Mouse (Mus musculus) gastrocnemius, adult 2 months (tissue): ENCODE results near the gene Dnah17. TPM values are rescaled to one million over a fixed set of nuclear protein-coding genes. Genes with fewer than 3 reads are reported as not detected.

Experiments
- DNase-seq: peaks from one replicate; pipeline ENCODE4 v3.0.0; 2022
- H3K27ac ChIP-seq: fragments of 200-600 bp; 2 replicates; pipeline ENCODE4 v1.8.1; 2022; ENCODE audit warnings: mild to moderate bottlenecking
- H3K4me3 ChIP-seq: fragments of 200-600 bp; 2 replicates; pipeline ENCODE4 v1.8.1; 2022; ENCODE audit warnings: mild to moderate bottlenecking, moderate library complexity
- CTCF ChIP-seq: fragments of 200-600 bp; IDR thresholded peaks from 2 replicates; pipeline ENCODE4 v1.8.1; 2022; ENCODE audit warnings: antibody characterized with exemption, mild to moderate bottlenecking, moderate library complexity
- intact Hi-C: fragments of 180-260 bp; cut with DNase I; formaldehyde crosslinking; loops from one replicate; pipeline ENCODE4 v1.15.1; 2025
- total RNA-seq, 2 experiments: library from RNA; stranded (reverse); gene quantifications; 2 replicates each; pipeline ENCODE4 v1.2.3; 2021

Dnah17 gene
- total RNA-seq, 2 experiments from 2014 or later: 0.05 to 0.06 TPM

DNA sequence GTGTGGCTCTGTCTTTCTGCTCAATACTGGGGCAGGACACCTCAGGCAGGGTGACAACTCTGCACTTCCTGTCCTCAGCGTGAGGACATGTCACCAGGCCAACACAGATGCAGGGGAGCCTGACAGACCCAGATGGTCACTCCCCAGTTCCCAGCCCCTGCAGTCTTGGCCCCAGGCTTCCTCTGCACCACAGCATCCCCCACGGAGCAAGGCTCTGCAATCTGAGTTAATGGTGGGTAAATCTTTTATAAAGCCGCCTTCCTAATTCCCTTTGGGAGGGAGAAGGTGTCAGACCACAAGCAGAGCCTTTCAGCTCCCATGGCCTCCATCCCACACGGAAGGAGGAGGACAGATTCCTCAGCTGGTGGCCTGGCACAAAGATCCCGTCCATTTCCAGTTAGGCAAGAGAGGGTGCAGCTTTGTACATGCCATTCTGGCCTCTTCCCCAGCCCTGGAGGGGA, 5.8 kb upstream of the Dnah17 start:
- Histone ChIP-seq H3K27ac (peak overlapping the region; percentile 81), H3K4me3 (no peak overlapping the region)
- intact Hi-C loops: no loop called here
- no peak for DNase-seq
- no peak for TF ChIP-seq CTCF

DNA sequence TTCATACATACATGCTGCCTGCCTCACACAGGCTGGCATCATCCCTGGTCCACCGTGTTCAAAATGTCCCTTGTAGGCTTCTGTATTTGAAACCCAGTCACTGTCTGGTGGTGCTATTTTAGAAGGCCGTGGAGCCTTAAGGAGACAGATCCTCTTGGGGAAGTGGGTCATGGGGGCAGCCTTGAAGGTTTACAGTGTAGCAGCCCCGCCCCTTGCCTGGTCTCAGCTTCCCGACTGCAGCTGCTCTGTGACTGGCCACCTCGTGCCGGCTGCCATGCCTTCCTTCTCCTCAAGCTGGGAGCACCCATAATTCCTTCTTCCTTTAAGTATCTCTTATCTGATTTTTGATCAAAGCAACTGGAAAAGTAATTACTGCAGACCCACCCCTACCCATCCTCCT, 4.8 kb upstream of the Dnah17 start:
- TF ChIP-seq CTCF: no peak

DNA sequence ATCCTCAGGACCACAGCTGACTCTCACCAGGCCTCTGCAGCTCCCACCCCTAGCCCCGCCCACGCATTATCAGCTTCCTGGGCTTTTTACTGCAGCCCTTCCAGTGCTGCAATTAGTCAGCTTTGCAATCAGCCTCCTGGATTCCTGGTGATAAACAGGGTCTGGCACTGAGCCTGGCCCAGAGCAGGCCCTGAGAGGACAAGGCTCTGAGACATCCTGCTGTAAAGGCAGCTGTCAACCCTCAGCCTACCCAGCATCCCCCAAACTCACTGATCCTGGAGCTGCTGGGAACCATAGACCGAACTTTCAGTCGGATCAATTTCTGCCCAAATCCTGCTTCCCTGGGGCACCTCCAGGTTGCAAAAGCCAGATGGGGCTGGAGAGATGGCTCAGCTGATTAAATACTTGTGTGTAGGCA, 3.3 kb upstream of the Dnah17 start:
- H3K4me3 ChIP-seq: no peak overlapping the region
- peak overlapping the region; percentile 78 for H3K27ac ChIP-seq
- intact Hi-C loops: no loop called here
- no peak for DNase-seq
- TF ChIP-seq CTCF: no peak

More for the DNA sequence above, 4.8 kb upstream of the Dnah17 start:
- peak overlapping the region; percentile 81 for H3K27ac ChIP-seq
- DNase-seq: peak; percentile 46
- no peak overlapping the region for H3K4me3 ChIP-seq
- intact Hi-C loops: no loop called here

DNA sequence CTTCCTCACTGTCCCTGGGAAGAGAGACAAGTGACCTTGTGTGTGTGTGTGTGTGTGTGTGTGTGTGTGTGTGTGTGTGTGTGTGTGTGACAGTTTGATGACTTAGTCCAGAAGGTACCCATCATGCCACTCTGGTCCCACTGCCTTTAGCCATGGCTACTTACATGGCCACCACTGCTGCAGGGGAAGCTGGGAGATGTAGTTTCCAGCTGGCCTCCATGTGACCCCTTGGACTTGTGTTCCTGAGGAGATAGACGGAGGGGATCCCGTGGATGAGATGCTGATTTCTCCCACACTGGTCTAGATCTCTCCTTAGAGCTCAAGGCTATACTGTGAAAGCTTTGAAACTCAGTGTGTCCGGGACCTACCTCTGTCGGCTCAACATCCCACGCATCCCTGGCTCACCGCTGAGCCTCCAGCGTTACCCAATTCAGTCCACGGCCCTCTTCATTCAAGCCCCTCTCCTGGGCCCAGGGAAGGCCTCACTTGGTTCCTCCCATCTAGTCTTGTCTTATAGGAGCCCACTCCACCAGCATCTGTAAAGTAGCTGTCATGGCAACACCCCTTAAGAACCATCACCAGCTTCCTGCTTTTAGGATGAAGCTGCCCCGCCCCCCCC, 2.8 kb upstream of the Dnah17 start:
- peak overlapping the region; percentile 78 for H3K27ac ChIP-seq
- no peak for DNase-seq
- TF ChIP-seq CTCF: no peak
- intact Hi-C loops: no loop called here
- no peak overlapping the region for H3K4me3 ChIP-seq

DNA sequence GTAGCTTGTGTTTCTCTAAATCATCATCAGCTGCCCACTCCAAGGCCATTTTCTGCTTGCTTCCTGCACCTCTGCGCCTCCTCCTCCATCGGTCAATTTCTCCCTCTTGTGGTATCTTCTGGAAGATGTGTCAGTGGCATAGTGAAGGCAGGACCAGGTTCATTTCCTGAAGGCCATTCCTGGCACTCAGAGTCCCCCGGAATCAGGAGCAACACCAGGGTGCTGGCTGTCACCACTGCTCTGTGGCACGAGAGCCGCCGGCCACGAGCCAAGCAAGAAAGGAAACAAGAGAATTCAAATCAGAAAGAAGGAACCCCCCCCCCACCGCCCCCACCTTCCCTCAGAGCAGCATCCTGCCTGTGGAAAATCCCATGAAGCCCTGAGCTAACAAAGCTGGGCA, 1.7 kb upstream of the Dnah17 start:
- intact Hi-C loops: no loop called here
- TF ChIP-seq CTCF: no peak
- no peak for DNase-seq
- Histone ChIP-seq H3K4me3 (no peak overlapping the region), H3K27ac (peak overlapping the region; percentile 75)

DNA sequence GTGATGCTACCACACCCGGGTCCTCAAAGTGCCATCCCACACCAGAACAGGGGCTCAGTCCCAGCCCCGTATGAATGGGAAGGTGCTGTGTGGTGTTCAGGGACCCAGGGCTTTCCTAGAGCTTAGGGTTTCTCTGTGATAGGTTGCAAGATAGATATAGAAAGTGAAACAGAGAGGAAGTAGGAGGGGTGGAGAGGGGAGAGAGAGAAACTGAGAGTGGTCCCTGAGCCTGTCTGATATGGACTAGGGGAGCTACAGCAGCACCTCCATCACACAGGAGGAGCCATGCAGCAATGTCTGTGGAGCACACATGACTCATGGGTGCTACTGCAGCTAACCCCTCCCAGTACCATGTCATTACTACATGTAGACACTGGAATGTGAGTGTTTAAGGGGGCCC, 622 bp downstream of the Dnah17 start:
- no peak overlapping the region for H3K4me3 ChIP-seq
- no peak for DNase-seq
- no peak overlapping the region for H3K27ac ChIP-seq
- intact Hi-C loops: no loop called here
- no peak for TF ChIP-seq CTCF

DNA sequence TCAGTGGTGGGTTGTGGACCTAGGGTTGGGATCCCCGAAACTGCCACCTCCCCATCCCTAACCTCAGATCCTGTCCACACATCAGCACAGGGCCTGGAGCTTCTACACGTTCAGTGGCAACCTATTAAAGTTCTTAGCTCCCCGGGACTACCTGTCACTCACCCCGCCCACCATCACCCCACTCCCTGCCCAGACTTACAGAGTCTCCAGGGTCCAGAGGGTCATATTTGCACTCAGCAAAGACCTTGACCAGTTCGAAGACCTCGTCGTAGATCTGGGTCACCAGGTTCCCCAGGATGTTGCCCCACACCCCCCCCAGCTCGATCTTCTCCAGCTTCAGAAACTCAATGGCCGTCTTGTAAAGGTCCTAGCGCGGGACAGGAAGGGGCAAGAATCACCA, 8.8 kb downstream of the Dnah17 start:
- H3K4me3 ChIP-seq: no peak overlapping the region
- no peak overlapping the region for H3K27ac ChIP-seq
- no peak for DNase-seq
- intact Hi-C loops: no loop called here
- TF ChIP-seq CTCF: no peak

DNA sequence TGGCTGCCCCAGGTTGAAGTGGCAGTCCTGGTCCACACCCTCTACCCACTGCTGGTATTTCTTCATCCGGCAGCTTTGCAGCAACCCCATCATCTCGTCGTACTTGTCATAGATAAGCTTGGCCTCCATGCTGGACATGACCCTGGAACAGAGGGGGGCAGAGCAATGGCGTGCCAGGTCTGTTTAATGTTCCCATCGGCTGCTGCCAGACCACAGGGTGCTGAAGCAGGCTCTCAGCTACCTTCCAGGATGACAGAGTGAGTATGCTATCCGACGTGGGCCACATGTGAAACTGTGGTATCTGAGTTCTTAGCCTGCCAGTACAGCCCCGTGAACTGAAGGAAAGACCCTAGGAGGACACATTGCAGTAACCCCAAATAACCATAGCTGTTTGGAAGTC, 11.7 kb downstream of the Dnah17 start:
- no peak for TF ChIP-seq CTCF
- H3K27ac ChIP-seq: no peak overlapping the region
- no peak overlapping the region for H3K4me3 ChIP-seq
- intact Hi-C loops: no loop called here
- DNase-seq: no peak

DNA sequence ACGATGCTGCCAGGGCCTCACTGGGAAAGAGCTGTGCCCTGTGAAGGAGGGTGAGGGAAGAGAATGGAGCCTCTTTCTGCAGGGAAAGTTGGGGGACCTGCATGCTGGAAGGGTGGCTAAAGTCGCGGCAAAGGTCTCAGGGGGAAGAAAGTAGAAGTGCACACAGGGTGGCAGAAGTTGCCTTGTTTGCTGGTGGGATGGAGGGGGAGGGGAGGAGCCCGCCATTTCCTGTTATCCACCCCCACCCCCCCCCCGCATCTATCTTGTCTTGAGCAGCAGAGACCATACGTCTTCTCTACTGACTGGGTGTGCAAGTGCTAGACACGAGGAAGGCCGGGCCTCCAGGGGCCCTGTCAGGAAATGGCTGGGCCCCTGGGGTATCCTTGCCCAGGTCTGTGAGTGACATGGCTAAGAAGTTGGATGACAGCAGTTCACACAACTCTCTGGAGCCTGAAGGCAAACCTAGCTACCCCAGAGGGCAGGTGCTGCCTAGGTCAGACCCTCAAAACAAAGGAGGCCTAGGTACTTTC, 15.8 kb downstream of the Dnah17 start:
- TF ChIP-seq CTCF: no peak
- no peak overlapping the region for H3K4me3 ChIP-seq
- intact Hi-C loops: no loop called here
- H3K27ac ChIP-seq: no peak overlapping the region
- no peak for DNase-seq

DNA sequence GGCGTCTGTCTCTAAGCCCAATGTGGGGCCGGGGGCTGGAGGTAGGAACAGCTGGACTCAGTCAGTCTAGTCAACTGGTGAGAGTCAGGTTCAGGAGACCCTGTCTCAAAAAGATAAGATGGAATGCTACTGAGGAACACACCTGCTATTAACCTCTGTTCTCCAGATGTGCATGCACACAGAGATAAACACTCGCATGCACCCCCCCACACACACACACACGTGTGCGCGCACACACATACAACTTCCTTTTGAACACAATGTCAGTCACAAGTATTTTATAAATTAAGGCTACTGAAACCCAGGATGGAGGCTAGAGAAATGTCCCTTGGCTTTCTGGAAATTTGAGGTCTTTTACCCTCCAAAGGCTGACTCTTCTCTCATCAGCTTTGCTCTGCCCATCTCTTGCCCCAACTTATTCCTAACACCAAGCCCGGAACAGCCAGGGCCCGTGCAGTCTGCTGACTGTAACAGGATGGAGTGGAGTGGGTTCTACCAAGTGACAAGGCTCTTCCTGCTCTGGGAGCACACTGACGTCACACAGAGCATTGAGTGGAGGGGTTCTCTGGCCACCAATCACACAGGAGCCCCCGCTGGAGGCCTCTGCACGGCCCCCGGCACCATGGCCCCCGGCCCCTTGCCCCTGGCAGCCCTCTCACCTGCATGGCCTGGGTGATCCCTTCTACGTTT, 16.8 kb downstream of the Dnah17 start:
- intact Hi-C loops: no loop called here
- DNase-seq: no peak
- TF ChIP-seq CTCF: no peak
- no peak overlapping the region for H3K4me3 ChIP-seq
- no peak overlapping the region for H3K27ac ChIP-seq

DNA sequence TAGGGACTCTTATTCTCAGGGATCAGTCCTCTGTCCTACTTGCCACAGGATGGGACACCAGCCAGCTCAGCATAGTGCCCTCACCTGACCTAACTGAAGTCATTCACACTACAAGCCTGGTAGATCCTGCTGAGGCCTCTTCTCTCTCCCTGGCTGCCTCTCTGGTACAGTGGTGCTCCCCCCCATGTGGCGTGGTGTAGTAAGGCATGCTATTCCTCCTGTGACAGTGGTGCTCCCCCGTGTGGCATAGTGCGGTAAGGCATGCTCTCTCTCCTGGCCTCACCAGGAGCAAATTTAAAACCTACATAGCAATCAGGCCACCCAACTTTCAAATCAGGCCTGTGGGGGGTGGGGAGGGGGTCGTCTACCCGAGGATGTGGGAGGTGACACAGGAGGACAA, 26.4 kb downstream of the Dnah17 start:
- TF ChIP-seq CTCF: peak; percentile 90
- Histone ChIP-seq H3K27ac (0 out of 2 replicates have a peak overlapping the region, but pooled peaks have one; percentile 31), H3K4me3 (no peak overlapping the region)
- DNase-seq: peak; percentile 88
- intact Hi-C loops: loop anchor here (1.0 kb wide), 1 partner anchor 116 kb away; no protein-coding TSS in a partner anchor

DNA sequence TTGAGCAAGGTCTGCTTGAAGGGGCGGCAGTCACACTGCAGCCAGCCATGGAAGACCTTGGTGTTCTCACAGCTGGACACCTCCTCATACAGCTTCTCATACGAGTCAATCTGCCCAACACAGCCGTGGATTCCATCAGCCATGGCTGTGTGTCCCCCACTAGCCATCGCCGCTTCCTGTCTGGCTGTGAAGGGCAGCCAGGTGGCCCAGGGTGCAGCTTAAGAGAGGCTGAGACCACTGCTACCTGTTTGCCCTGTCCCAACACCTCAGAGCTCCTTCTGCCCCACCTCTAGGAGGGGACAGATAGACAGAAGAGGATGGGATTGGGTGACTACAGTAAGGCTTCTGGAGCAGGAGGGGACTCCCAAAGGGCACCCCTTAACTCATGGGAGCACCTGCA, 27.1 kb downstream of the Dnah17 start:
- Histone ChIP-seq H3K27ac (0 out of 2 replicates have a peak overlapping the region, but pooled peaks have one; percentile 31), H3K4me3 (no peak overlapping the region)
- intact Hi-C loops: loop anchor here (1.0 to 2.0 kb wide), 3 partner anchors 19 to 233 kb away; no protein-coding TSS in a partner anchor
- DNase-seq: no peak
- TF ChIP-seq CTCF: no peak

DNA sequence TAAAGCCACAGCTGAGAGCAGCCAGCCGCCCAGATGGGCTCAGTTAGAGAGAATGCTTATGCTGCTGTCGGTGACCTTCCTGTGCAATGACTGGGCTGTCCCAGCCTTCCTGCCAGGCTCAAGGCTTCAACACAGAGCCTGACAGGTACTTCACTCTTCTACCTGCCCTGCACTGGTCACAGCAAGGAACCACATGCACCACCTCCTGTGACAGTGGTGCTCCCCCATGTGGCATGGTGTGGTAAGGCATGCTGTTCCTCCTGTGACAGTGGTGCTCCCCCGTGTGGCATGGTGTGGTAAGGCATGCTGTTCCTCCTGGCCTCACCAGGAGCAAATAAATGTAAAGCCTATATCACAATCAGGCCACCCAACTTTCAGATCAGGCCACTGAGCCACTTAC, 27.6 kb downstream of the Dnah17 start:
- Histone ChIP-seq H3K4me3 (no peak overlapping the region), H3K27ac (no peak overlapping the region)
- intact Hi-C loops: loop anchor here (1.0 to 2.0 kb wide), 3 partner anchors 18 to 233 kb away; no protein-coding TSS in a partner anchor
- peak; percentile 97; the same call in 1 of the 2 replicates for TF ChIP-seq CTCF
- DNase-seq: peak; percentile 90
